Mouse (Mus musculus) megakaryocyte, adult 5-6 weeks (primary cell): Measurements from ENCODE around the gene C1qtnf4. TPM values are rescaled to one million over a fixed set of nuclear protein-coding genes. Genes with fewer than 3 reads are reported as not detected.

Experiments
- ATAC-seq: 2 replicates; pipeline ENCODE4 v1.8.0; 2016; ENCODE audit warnings: mild to moderate bottlenecking, inconsistent platforms; ENCODE audit not compliant: poor library complexity, severe bottlenecking
- total RNA-seq, 2 experiments: library from RNA; stranded (forward) in 1 of 2; stranded (reverse) in 1 of 2; fragments of 153-499, 151-499 nt in 1 of 2; fragments of 221-1000, 200-1000 nt in 1 of 2; gene quantifications; 2 replicates each; pipeline versions ENCODE4 v1.2.3 to v1.2.4; 2015 to 2017

C1qtnf4 gene
- total RNA-seq (2015) (not detected in 2 replicates), total RNA-seq (2017) (not detected in 2 replicates)

DNA sequence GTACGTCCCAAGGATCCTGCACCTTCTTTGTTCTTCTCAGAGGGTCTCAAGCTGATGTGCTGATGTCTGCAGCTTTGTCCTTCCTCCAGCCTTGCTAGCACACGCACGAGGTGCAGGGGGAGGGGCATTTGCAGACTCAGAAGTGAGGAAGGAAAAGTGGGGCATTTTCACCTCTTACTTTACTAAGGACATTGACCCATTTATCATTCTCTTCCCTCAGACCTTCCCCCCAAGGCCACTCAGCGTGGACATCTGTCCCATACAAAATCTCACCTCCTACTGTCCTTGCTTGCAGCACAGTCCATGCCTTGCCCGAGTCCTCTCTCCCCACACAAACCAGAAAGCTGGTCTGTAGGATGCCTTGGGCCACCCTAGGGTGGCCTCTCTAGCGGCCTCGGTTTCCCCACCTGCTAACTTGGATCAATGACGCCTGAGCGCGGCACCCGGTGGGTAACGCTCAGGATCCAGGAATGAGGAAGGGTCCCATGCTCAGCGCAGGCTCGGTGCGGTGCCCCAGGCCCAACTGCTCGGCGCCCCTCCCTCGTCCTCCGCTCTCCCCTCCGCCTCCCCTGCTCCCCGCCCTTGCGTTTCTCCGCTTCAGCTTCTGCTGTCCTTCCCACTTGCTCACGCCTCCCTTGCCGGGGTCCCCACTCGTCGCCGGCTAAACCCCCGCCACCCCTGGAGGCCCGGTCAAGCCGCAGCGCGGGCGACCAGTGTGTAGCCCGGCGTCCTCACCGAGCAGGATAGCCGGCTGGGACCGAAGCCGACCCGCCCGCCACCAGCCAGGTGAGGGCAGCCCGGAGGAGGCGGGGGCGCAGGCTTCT, at the start of gene C1qtnf4:
C1qtnf4 (plus strand) TSS at position 643 of the 824 bp plus-strand sequence.
- no peak for ATAC-seq

DNA sequence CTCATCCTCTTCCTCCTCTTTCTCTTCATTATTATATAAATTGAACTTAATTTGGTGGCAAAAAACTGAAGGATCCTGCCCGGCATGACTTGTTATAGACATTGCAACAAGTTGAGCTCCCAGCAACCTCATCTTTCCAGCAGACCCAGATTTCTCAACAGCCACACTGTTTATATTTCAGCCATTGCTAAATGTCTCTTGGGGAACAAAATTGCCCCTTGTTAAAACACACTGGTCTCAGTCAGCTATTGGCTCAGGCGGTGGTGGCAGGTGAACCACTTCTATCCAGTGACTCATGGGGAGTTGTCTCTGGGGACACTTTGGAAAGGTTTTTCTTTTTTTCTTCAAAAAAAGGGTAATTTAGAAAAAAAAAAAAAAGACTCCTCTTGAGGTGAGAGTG, 47.0 kb upstream of the C1qtnf4 start:
- no peak for ATAC-seq

DNA sequence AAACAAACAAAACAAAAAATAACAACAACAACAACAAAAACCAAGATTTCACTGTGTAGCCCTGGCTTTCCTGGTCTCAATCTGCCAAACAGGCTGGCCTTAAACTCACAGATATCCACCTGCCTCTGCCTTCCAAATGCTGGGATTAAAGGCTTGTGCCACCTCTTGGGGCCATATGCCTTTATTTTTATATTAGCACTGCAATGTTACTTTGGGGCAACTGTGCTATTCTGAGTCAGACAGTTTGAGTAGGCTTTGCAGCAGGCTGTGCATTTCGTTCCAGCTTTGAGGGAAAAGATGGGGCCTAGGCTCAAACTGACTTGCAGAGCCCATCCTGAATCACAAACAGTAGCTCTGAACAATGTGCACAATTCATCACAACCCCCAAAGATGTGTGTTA, 42.0 kb upstream of the C1qtnf4 start:
- ATAC-seq: no peak

DNA sequence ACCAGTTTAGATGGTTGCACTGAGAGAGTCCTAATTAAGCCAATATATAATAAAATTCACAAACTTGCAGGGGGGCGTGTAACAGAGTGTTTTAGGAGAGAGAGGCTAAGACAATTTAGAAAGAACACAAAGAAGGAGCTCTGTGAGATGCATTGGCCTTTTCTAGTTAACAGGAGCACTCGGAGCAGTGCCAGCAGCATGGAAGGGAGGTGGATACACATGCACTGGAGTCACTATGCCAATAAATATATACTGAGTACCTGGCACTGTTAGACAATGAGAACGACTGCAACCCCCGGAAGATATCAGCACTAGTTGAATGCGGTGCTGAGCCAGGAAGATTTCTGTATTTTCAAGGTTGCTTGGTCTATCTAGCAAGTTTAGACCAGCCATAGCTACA, 41.4 kb upstream of the C1qtnf4 start:
- ATAC-seq: no peak

DNA sequence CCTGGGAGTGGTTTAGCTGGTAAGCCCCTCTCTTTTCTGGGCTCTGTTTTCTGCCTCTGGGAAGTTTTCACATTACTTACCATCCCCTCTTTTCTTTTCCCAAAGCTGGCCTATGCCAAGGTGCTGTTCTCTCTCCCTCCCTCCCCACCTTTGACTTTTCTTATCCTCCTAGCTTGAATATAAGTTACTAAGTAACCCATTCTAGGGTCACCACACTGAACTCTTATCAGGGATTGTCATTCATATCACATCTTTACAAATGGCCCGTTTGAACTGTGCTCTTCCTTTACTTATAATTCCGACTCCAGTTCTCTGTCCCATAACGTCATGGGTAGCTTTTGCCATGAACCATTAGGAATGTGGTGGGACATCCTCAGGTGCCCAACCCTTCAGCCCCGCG, 40.4 kb upstream of the C1qtnf4 start:
- no peak for ATAC-seq

DNA sequence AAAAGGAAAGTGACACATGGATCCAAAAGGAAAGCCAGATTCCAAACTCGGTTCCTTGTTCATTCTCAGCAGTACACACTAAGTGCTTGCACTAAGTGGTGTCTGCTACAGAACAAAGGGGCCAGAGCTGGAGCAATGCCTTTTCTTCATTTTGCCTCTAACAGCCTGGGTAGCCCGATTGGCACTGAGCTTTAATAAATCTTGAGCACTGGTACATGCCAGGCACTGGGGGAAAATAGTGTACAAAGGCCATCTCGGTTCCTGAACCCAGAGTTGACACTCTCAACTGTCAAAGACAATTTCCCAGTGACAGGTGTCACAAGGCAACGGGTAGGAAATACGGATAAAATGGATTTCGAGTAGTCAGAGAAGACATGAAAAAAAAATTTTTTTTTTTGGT, 39.5 kb upstream of the C1qtnf4 start:
- no peak for ATAC-seq

DNA sequence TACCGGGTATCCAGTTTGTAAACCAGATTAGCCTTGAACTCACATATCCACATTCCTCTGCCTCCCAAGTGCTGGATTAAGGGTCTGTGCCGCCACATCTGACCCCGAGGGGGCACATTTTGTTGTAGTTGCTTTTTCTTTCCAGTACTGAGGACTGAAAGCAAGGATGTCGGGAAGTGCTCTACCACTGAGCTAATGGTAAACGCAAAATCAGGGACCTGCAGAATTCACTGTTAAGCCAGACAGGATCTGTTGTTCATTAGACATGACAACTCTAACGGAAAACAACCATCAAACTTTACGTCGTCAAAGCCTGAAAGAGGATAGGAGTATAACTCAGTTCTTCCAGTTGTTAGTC, 39.1 kb upstream of the C1qtnf4 start:
- peak; percentile 9; the same call in 1 of the 2 replicates for ATAC-seq

DNA sequence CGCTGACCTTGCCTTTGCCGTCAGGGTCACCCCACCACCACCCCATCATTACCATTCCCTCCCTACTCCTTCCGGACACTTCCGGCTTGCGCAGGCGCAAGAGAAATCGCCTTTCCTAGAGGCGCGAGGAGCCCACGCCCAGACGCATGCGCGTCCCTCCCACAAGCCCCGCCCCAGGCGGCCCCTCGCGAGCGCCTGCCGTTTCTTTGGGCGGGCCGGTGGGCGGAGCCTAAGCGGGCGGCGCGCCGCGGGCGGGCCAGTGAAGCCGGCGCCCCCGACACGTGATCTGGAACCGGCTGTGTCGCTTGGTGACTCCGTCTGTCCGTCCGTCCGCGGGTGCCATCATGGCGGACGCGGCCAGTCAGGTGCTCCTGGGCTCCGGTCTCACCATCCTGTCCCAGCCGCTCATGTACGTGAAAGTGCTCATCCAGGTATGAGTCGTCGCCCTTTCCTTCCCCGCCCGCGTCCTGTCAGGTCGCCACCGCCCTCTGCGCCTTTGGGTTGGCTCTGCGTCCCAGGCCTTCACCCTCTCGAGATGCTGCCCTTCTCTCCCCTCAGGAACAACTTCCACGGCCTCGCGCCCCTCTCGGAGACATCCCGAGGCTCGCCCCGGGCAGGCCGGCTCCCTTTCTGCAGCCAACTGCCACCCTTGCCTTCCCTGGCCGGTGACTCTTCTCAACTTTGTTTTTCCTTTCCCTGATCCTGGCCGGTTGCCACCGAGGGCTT, 38.5 kb upstream of the C1qtnf4 start, which contains the start of gene Mtch2:
Mtch2 (plus strand) TSS at position 201 of the 726 bp plus-strand sequence.
- peak; percentile 95 for ATAC-seq

DNA sequence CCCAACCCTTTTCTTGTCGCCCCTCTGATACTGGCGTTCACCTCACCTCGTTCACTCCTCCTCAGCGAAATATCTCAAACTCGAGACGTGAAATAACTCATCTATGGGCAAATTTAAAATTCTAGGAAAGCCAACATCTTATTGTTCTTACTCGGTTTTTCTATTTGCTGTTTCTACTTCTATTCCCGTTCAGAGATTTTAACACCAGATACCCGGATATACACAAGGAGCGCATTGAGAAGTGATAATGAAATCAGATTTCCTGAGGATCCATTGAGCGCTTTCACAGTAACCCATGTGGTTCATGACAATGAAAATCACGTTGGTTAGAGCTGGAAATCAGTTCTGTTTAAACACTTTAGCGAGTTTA, 38.0 kb upstream of the C1qtnf4 start:
- no peak for ATAC-seq

DNA sequence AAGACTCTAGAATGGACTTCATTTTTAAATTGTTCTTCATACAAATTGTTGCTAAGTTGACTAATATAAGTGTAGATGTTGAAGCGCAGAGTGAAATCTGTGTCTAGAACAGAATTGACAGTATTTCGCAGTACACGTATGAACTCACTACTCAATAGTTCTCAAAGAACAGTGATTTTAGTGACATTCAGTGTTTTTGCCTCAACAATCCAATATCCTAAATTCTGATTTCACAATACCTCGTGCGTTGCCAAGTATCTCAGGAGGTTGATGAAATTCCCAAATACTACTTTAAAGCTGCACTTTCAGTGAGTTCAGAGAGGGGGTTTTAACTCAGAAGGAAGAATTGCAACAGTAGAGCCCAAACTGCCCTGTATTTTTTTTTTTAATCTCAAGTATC, 37.3 kb upstream of the C1qtnf4 start:
- no peak for ATAC-seq

DNA sequence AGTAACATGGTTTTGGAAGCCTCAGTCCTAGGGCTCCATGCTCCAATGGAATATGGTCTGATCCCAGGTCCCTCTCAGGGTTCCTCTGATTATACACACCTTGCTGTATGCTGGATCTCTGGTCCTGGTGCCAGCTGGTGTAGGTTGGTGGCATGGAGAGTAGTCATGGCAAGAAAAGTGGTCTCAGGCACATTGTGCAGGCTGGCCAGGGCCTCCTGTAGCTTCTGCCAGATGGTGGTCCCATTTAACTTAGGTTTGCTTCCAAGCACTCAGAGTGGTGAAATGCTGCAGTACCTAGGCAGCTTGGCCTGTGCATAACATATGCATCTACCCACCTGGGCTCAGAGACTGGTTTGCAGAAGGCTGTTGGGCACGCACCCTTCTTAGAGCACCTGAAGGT, 35.3 kb upstream of the C1qtnf4 start:
- ATAC-seq: no peak

DNA sequence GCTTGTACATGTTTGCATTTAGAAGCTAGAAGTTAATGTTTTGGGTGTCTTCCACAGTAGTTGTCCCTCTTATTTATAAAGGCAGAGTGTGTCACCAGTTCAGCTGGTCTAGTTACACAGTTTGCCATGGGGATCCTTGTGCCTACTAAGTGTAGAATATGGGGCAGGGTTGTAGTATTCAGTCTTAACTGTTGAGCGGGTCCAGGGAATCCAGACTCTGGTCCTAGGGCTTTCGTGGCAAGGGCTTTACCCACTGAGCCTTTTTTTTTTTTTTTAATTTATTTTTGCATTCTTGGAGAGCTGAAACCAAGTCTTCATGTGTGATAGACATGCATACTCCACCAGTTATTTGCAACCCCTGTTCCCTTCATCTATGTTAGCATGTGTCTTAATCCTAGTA, 24.2 kb upstream of the C1qtnf4 start:
- no peak for ATAC-seq

DNA sequence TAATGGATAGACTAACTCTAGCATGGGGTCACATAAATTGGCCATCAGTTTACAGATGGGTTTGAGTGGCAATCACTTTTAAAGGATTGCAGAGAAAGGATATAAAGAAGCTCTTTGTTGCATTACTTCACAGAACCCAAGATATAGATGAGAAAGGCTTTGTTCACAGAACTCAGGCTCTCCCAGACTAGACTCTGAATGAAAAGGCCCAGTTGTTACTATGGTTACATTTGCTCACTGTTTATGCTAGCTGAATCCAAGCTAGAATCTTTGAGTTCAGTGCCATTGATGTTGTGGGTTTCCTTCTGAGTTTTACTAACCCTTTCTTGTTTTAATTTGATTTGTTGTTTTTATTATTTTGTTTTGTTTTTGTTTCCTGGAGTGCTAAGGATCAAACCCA, 21.5 kb upstream of the C1qtnf4 start:
- ATAC-seq: no peak

DNA sequence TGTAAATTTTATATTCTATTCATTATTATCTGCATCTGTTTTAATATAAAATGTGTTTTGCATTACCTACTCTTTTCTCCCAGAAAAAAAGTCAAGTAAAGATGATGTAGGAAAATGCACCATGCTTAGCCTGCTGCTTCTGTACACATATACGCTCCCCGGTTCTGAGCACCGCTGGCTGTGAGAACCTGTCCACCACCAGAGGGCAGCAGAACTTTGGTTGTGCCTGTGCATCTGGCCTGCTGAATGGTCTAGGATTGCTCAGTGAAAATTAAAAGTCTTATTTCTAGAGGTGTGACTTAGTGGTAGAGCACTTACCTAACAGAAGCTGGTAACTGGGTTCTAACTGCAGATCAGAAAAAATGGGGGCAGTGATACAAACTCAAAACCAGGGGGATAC, 19.1 kb upstream of the C1qtnf4 start:
- ATAC-seq: peak; percentile 85

DNA sequence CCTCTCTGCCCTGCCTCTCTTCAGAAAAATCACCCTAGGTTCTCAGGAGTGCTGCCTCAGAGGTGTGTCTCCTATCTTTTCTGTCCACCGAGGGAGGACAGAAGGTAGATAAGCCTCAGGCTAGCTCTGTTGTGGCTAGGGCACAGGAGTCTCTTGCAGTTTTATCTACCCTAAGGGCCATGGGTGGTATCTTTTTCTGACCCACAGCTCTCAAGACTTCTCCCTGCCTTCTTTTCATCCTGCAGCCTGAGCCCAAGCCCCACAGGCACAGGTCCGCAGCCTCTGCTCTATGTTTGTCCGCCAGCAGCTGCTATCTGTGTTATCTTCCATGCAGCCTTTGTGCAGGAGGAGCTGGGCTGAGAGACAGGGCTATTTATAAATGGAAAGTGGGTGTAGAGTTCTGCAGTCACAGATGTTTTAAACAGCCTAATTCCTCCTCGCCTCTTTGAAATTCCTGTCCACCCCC, 15.5 kb upstream of the C1qtnf4 start:
- ATAC-seq: peak; percentile 40; the same call in 1 of the 2 replicates

DNA sequence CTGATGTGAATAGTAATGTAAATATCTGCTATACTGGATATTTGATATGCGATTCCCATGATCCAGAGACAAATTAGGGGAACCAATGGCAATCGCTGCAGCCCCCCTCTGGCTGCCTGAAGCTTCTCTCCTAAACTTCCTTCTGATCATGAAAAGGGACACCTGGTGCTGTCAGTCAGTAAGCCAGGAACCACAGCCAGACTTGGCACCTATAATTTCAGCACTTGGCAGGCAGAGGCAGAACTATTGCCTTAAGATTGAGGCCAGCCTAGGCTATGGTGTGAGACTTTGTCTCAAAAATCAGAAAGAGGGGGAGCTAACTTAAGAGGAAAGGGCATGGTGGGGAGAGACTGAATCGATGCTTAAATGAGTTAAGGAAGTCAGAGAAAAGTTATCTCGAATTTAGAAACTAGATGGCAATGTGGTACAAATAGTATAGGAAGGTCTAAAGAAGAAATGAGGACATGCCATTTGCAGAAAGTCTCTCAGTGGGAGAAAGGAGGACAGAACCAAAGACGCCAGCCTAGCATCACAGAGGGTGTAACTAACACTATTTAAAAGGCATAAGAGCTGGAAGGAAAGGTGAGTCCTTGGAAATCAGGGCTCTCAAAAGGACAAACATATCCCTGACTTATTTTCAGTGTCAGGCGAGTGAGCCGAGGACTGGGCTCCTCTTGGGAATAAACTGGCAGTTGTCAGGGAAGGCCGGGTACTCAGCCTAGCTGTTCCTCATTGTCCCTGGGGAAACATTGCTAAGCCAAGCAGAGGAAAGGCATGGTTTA, 14.3 kb upstream of the C1qtnf4 start:
- no peak for ATAC-seq

DNA sequence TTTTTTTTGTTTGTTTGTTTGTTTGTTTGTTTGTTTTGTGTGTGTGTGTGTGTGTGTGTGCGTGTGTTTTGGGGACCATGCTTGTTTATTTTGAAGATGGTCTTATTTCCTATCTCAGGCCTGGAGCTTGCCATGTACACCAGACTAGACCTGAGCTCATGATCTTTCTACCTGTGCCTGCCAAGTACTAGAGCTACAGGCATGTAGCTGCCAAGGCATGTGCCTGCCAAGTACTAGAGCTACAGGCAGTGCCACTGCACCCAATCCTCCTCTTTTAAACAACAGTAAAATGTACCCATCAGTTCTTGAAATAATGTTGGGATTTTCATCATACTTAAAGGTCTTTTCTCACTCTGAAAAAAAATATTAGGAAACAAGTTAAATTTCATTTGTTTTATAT, 11.6 kb upstream of the C1qtnf4 start:
- no peak for ATAC-seq

DNA sequence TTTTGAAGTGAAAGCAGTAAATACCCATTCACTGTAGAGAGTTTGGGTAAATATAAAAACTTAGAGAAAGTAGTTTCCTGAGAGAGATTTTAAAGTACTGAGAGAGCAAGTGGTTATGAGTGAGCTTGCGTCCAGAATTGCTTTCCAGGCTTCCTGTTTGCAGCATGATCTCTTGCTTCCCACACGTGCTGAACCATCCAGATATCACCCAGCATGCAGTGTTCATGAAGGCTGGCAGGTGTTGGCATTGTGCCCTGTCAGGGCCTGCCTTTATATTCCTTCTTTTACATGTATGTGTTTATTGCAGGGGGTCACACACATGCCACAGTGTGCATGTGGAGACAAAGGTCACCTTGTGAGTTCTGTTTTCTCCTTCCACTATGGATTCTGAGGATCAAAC, 10.4 kb upstream of the C1qtnf4 start:
- ATAC-seq: no peak

DNA sequence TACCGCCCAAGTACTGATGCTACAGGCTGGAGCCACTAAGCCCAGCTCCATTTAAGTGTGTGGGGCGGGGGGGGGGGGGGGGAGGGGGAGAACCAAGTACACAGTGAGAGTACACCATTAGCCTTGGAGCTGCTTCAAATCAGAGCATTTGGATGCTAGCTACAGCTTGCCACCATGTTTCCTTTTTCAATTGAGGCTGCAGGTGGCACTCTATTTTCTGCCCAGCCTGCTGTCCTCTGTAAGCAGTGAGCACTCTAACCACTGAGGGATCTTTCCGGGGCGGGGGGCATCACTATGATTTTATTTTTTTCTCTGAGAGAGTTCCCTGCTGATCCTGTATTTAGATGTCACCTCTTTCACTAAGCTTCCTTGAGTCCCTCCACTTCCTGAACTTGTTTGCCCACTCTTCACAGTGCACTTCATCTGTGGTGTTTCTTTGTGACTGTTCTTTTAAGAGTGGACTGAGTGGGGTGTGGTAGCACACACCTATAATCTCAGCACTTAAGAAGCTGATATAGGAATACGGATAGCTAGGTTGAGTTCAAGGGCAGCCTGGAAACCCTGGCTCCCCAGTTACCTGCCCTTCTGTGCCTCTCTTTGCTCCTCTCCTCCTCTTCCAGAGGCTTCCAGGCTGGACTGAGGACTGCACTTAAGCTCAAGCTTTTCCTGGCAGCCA, 7.9 kb upstream of the C1qtnf4 start:
- ATAC-seq: no peak

DNA sequence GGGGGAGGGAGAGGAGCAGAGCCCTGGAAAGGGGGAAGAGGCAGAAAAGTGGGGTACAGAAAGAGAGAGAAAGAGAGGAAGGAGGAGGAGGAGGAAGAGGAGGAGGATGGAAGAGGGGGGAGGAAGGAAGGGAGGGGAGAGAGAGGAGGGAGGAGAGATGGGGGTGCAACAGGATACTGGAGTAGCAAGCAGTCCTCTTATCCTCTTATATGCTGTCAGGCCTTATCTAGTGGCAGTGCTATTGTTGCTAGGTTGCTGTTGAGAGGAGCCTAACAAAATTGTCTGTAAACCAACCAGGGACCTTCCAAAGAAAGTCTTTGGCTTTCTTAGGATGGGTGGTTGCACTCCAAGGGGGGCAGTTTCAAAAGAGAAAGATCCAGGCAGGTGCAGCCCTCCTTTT, 6.2 kb upstream of the C1qtnf4 start:
- no peak for ATAC-seq
